Mouse (Mus musculus) lung, adult 2 months (tissue): ENCODE data around the gene Zkscan6. TPM values are rescaled to one million over a fixed set of nuclear protein-coding genes. Genes with fewer than 3 reads are reported as not detected.

Experiments
- DNase-seq: peaks from one replicate; pipeline ENCODE4 v3.0.0; 2022
- H3K4me1 ChIP-seq: fragments of 200-500 bp; 2 replicates; pipeline ENCODE4 v1.6.1; 2011; ENCODE audit warnings: low read length; ENCODE audit not compliant: control insufficient read depth, insufficient read depth
- H3K4me3 ChIP-seq: fragments of 200-500 bp; replicated peaks from 2 replicates; pipeline ENCODE3; 2011; ENCODE audit warnings: low read depth, mild to moderate bottlenecking, control low read depth, low read length; ENCODE audit errors: extremely low read depth
- CTCF ChIP-seq: fragments of 200-500 bp; IDR thresholded peaks from 2 replicates; pipeline ENCODE4 v1.5.1; 2011; ENCODE audit warnings: mild to moderate bottlenecking, low read length, control low read depth; ENCODE audit not compliant: insufficient read depth
- POLR2A ChIP-seq: fragments of 200-500 bp; IDR thresholded peaks from 2 replicates; pipeline ENCODE4 v1.6.1; 2011; ENCODE audit warnings: low read depth, mild to moderate bottlenecking, control low read depth, low read length, borderline replicate concordance; ENCODE audit errors: extremely low read depth
- WGBS: fragments of 180-500 bp; shearing (Covaris S2); methylation state at CpG from one replicate; pipeline ENCODE4 v1.1.7; 2018; 5-methylcytosine and 5-hydroxymethylcytosine counted together
- polyA plus RNA-seq: library from polyadenylated mRNA; depleted of rRNA; stranded (reverse); fragments of >200 nt; gene quantifications from 2 replicates; pipeline ENCODE4 v1.2.3, GENCODE M21; 2012

Gene Zkscan6
- polyA plus RNA-seq, 1 experiment: 3.6 TPM

- TF ChIP-seq CTCF (no peak), POLR2A (no peak)
- DNase-seq: no peak
- peaks cover 3% of the 10 kb centered on the region; the same call in 1 of the 2 replicates for H3K4me1 ChIP-seq
- 40% methylated on average over 7 of the region's 7 CpGs for WGBS
- H3K4me3 ChIP-seq: peak overlapping the region; percentile 98
These were observed 626 bp downstream of the Zkscan6 start for GRCm38 (mm10) chr11:65807601-65808000.

GRCm38 (mm10) chr11:65812088-65812487 lies 5.1 kb downstream of the Zkscan6 start:
- H3K4me1 ChIP-seq: peaks cover 3% of the 10 kb centered on the region; the same call in 1 of the 2 replicates
- WGBS: 56% methylated on average over 5 of the region's 5 CpGs
- no peak for DNase-seq
- TF ChIP-seq CTCF (no peak), POLR2A (no peak)
- H3K4me3 ChIP-seq: no peak overlapping the region

DNA sequence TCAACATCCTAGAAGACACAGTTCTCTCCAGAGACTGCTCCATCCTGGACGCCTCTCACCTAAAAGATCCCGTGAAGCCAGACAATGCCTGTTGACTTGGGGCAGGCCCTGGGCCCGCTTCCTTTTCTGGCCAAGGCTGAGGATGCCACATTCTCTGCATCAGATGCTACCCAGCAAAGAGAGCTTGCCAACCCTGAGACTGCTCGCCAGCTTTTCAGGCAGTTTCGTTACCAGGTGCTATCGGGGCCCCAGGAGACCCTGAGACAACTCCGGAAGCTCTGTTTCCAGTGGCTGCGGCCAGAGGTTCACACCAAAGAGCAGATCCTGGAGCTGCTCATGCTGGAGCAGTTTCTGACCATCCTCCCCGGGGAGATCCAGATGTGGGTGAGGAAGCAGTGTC lies 7.4 kb downstream of the Zkscan6 start:
- 90% methylated on average over 9 of the region's 9 CpGs for WGBS
- no peaks in the 10 kb centered on the region; the same call in 1 of the 2 replicates for H3K4me1 ChIP-seq
- TF ChIP-seq CTCF: no peak
- no peak for TF ChIP-seq POLR2A
- H3K4me3 ChIP-seq: no peak overlapping the region
- no peak for DNase-seq

- Histone ChIP-seq H3K4me3 (no peak overlapping the region), H3K4me1 (no peaks in the 10 kb centered on the region; the same call in 1 of the 2 replicates)
- no peak for TF ChIP-seq CTCF
- no peak for TF ChIP-seq POLR2A
- 73% methylated on average over 6 of the region's 6 CpGs for WGBS
- DNase-seq: no peak
These were observed 9.3 kb downstream of the Zkscan6 start for GRCm38 (mm10) chr11:65816237-65816636.

DNA sequence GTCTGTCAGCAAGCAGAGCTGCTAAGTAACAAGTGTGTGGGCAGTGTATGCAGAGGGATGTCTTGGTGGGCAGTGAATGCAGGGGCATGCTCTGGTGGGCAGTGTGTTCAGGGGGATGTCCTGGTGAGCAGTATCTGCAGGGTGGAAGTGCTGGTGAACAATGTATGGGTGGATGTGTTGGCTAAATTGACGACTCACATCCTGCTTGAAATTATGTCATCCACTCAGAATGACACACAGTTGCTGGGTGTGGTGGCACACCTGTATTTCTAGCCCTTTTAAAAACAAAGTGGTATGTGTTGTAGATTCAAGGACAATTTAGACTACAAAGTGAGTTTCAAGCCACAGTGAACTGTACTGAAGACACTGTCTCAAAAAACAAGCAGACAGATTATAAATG lies 11.2 kb downstream of the Zkscan6 start:
- 21% methylated on average over 1 of the region's 1 CpGs for WGBS
- Histone ChIP-seq H3K4me3 (no peak overlapping the region), H3K4me1 (no peaks in the 10 kb centered on the region)
- TF ChIP-seq POLR2A (no peak), CTCF (no peak)
- DNase-seq: no peak

DNA sequence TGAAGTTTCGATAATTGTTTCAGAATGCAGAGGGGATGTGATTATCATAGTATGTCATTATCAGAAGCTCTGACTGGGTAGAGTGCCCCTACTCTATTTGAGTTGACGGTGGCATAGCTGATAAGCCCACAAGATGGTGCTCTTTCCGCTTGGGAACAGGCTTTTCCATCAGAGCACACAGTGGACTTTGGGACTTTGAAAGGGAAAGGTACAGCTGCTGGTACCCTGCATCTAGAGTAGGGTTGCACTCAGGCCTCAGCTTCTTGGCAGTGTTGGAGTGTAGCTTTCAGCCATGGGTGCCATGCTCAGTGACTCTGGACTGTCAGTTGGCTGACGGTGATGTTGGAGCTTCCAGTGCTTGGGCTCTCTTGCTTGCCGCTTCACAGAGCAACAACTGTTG lies 13.3 kb downstream of the Zkscan6 start:
- TF ChIP-seq POLR2A: no peak
- no peak for TF ChIP-seq CTCF
- Histone ChIP-seq H3K4me3 (no peak overlapping the region), H3K4me1 (no peaks in the 10 kb centered on the region)
- WGBS: 83% methylated on average over 5 of the region's 5 CpGs
- no peak for DNase-seq

DNA sequence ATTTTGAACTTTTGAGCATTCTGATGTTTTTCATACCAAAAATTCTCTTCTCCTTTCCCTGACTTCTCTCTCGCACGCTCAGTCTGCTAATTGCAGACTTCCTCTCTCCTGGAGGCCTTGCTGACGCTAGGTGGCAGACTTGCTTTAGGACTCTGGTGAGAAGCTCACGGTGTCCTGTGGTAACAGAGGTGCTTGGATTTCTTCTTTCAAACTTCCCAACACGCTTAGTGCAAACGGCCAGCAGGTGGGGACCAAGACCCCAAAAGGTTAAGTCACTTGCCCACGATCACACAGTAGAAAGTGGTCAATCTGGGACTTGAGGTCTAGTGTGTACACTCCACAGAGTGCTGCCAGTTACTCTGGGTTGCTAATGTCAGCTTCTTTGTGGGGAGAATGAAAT lies 13.9 kb downstream of the Zkscan6 start:
- TF ChIP-seq CTCF: peak; percentile 91
- TF ChIP-seq POLR2A: no peak
- H3K4me1 ChIP-seq: no peaks in the 10 kb centered on the region
- DNase-seq: peak; percentile 55
- 17% methylated on average over 7 of the region's 7 CpGs for WGBS
- H3K4me3 ChIP-seq: no peak overlapping the region

DNA sequence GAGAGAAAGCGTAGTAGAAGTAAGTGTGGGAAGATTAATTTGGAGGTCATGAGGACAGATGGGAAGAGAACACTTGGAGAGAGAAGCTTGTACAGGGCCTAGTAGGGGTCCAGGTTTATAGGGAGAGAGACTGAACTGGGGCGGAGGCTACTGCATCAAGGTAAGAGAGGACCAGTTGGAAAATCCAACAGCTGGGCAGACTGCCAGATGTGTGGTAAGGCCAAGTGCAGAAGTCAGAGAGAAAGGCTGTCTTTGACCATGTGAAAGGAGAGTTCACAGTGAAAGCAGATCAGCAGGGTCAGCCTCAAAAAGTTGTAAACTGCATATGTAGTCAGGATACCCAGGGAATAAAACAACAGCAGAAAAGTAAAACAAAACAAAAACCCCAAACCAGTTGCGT lies 17.6 kb downstream of the Zkscan6 start:
- 89% methylated on average over 3 of the region's 3 CpGs for WGBS
- no peak overlapping the region for H3K4me3 ChIP-seq
- no peaks in the 10 kb centered on the region for H3K4me1 ChIP-seq

GRCm38 (mm10) chr11:65838999-65839398 lies 32.0 kb downstream of the Zkscan6 start:
- no peak for DNase-seq
- WGBS: 59% methylated on average over 8 of the region's 8 CpGs
- no peak overlapping the region for H3K4me3 ChIP-seq
- no peaks in the 10 kb centered on the region for H3K4me1 ChIP-seq
- TF ChIP-seq CTCF: no peak
- no peak for TF ChIP-seq POLR2A

More for the DNA sequence above, 17.6 kb downstream of the Zkscan6 start:
- no peak for DNase-seq
- TF ChIP-seq POLR2A: no peak
- no peak for TF ChIP-seq CTCF

- WGBS: 55% methylated on average over 5 of the region's 5 CpGs
- Histone ChIP-seq H3K4me3 (no peak overlapping the region), H3K4me1 (no peaks in the 10 kb centered on the region)
- no peak for TF ChIP-seq POLR2A
- TF ChIP-seq CTCF: no peak
- no peak for DNase-seq
These were observed 39.5 kb downstream of the Zkscan6 start for GRCm38 (mm10) chr11:65846446-65846845.
